Mouse (Mus musculus) macrophage (primary cell): ENCODE results near the gene Abcc3. TPM values are rescaled to one million over a fixed set of nuclear protein-coding genes. Genes with fewer than 3 reads are reported as not detected.

Experiments used
- H3K27ac ChIP-seq: fragments of 350-480 bp; formaldehyde crosslinking; 2 replicates; pipeline ENCODE4 v1.9.0; 2021
- H3K36me3 ChIP-seq: fragments of 350-480 bp; formaldehyde crosslinking; 2 replicates; pipeline ENCODE4 v1.9.0; 2021; ENCODE audit errors: inconsistent target
- H3K4me3 ChIP-seq: fragments of 350-480 bp; formaldehyde crosslinking; 2 replicates; pipeline ENCODE4 v1.9.0; 2021; ENCODE audit errors: inconsistent target
- H3K79me2 ChIP-seq: fragments of 350-480 bp; formaldehyde crosslinking; 2 replicates; pipeline ENCODE4 v1.9.0; 2021; ENCODE audit errors: inconsistent target
- WGBS: methylation state at CpG from one replicate; pipeline ENCODE4 v1.1.7; 2026; ENCODE audit warnings: inconsistent platforms; ENCODE audit not compliant: missing documents; 5-methylcytosine and 5-hydroxymethylcytosine counted together
- polyA plus RNA-seq: library from polyadenylated mRNA; stranded (reverse); fragments of 250-400 nt; gene quantifications from 3 replicates; pipeline ENCODE4 v1.2.4, GENCODE M21; 2018; ENCODE audit warnings: inconsistent platforms

The Abcc3 gene
- polyA plus RNA-seq, 1 experiment from 2014 or later, result 91.2 TPM

GRCm38 (mm10) chr11:94355521-94356217, 37.1 kb downstream of the Abcc3 start:
- Histone ChIP-seq H3K4me3 (no peak overlapping the region), H3K27ac (no peak overlapping the region), H3K36me3 (peaks cover 51% of the 10 kb centered on the region), H3K79me2 (no peaks in the 10 kb centered on the region)
- WGBS, result 83% methylated on average over 9 of the region's 9 CpGs

- WGBS, result 64% methylated on average over 3 of the region's 3 CpGs
- H3K27ac ChIP-seq, result no peak overlapping the region
These were observed 41.7 kb downstream of the Abcc3 start for GRCm38 (mm10) chr11:94351094-94351493.

GRCm38 (mm10) chr11:94350337-94350736, 42.5 kb downstream of the Abcc3 start:
- Histone ChIP-seq H3K36me3 (peaks cover 36% of the 10 kb centered on the region; the same call in 1 of the 2 replicates), H3K27ac (no peak overlapping the region), H3K79me2 (no peaks in the 10 kb centered on the region), H3K4me3 (no peak overlapping the region)
- 100% methylated on average over 1 of the region's 1 CpGs for WGBS

More at GRCm38 (mm10) chr11:94351094-94351493, 41.7 kb downstream of the Abcc3 start:
- Histone ChIP-seq H3K79me2 (no peaks in the 10 kb centered on the region), H3K4me3 (no peak overlapping the region), H3K36me3 (peaks cover 34% of the 10 kb centered on the region; the same call in 1 of the 2 replicates)

- Histone ChIP-seq H3K4me3 (no peak overlapping the region), H3K36me3 (peaks cover 34% of the 10 kb centered on the region; the same call in 1 of the 2 replicates), H3K79me2 (no peaks in the 10 kb centered on the region), H3K27ac (no peak overlapping the region)
- 94% methylated on average over 2 of the region's 2 CpGs for WGBS
These were observed 43.0 kb downstream of the Abcc3 start for GRCm38 (mm10) chr11:94349839-94350238.

- H3K36me3 ChIP-seq, result peaks cover 46% of the 10 kb centered on the region
- H3K79me2 ChIP-seq, result no peaks in the 10 kb centered on the region
- no peak overlapping the region for H3K4me3 ChIP-seq
- no peak overlapping the region for H3K27ac ChIP-seq
- WGBS, result 92% methylated on average over 7 of the region's 7 CpGs
These were observed 45.7 kb downstream of the Abcc3 start for GRCm38 (mm10) chr11:94347063-94347575.

- H3K4me3 ChIP-seq, result no peak overlapping the region
- H3K36me3 ChIP-seq, result peaks cover 50% of the 10 kb centered on the region
- H3K27ac ChIP-seq, result no peak overlapping the region
- H3K79me2 ChIP-seq, result no peaks in the 10 kb centered on the region
- 72% methylated on average over 3 of the region's 3 CpGs for WGBS
These were observed 46.2 kb downstream of the Abcc3 start for GRCm38 (mm10) chr11:94346611-94347010.

- 98% methylated on average over 10 of the region's 10 CpGs for WGBS
- H3K79me2 ChIP-seq, result no peaks in the 10 kb centered on the region
- H3K27ac ChIP-seq, result no peak overlapping the region
- H3K4me3 ChIP-seq, result no peak overlapping the region
- H3K36me3 ChIP-seq, result peaks cover 55% of the 10 kb centered on the region
These were observed 46.9 kb downstream of the Abcc3 start for GRCm38 (mm10) chr11:94345926-94346325.

- WGBS, result 70% methylated on average over 1 of the region's 1 CpGs
- Histone ChIP-seq H3K36me3 (peaks cover 48% of the 10 kb centered on the region), H3K27ac (no peak overlapping the region), H3K79me2 (no peaks in the 10 kb centered on the region), H3K4me3 (no peak overlapping the region)
These were observed 48.3 kb downstream of the Abcc3 start for GRCm38 (mm10) chr11:94344470-94344869.

GRCm38 (mm10) chr11:94343955-94344358, 48.8 kb downstream of the Abcc3 start:
- Histone ChIP-seq H3K79me2 (no peaks in the 10 kb centered on the region), H3K4me3 (no peak overlapping the region), H3K36me3 (peaks cover 48% of the 10 kb centered on the region), H3K27ac (no peak overlapping the region)
- 78% methylated on average over 5 of the region's 5 CpGs for WGBS

- H3K36me3 ChIP-seq, result peaks cover 61% of the 10 kb centered on the region
- no peaks in the 10 kb centered on the region for H3K79me2 ChIP-seq
- no peak overlapping the region for H3K4me3 ChIP-seq
- no peak overlapping the region for H3K27ac ChIP-seq
- WGBS, result 86% methylated on average over 12 of the region's 13 CpGs
These were observed 50.5 kb downstream of the Abcc3 start for GRCm38 (mm10) chr11:94342114-94342905.

- Histone ChIP-seq H3K36me3 (peaks cover 66% of the 10 kb centered on the region), H3K4me3 (no peak overlapping the region), H3K27ac (no peak overlapping the region), H3K79me2 (no peaks in the 10 kb centered on the region)
- 94% methylated on average over 10 of the region's 10 CpGs for WGBS
These were observed 51.6 kb downstream of the Abcc3 start for GRCm38 (mm10) chr11:94340948-94341933.

GRCm38 (mm10) chr11:94339732-94340585, 52.8 kb downstream of the Abcc3 start:
- WGBS, result 70% methylated on average over 18 of the region's 18 CpGs
- H3K79me2 ChIP-seq, result no peaks in the 10 kb centered on the region
- no peak overlapping the region for H3K27ac ChIP-seq
- peaks cover 69% of the 10 kb centered on the region for H3K36me3 ChIP-seq
- no peak overlapping the region for H3K4me3 ChIP-seq

- Histone ChIP-seq H3K79me2 (peaks cover 5% of the 10 kb centered on the region; the same call in 1 of the 2 replicates), H3K36me3 (peaks cover 71% of the 10 kb centered on the region), H3K4me3 (no peak overlapping the region), H3K27ac (no peak overlapping the region)
- WGBS, result 100% methylated on average over 2 of the region's 2 CpGs
These were observed 54.5 kb downstream of the Abcc3 start for GRCm38 (mm10) chr11:94338347-94338746.
